Mouse (Mus musculus): ENCODE results near the gene Fam47e. TPM values are rescaled to one million over a fixed set of nuclear protein-coding genes. Genes with fewer than 3 reads are reported as not detected.

Gene Fam47e
- total and polyA plus RNA-seq, 3 experiments: not detected

DNA sequence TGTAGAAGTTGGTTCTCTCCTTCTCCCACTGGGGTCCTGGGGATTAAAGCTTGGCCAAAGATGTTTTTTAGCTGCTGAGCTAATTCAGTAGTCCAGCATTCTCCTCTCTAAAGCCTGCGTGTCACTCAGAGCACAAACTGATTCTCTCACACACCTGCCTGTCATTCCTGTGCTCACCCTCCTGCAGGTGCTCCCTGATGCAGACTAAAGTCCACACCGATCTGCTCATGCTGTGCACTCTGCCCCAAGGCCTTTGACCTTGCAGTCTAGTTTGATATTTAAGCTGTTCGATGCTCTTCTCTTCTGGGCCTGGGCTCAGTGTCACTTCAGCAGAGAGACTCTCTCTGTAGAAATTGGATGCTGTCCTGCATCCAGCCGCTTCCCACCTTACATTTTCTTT is 16.4 kb downstream of the Fam47e start:
- dilution Hi-C loops (cut with MboI; ENCODE audit: extremely low pct_ligation_motif_present, extremely low pct_unique_long_range_greater_than_20kb, low sequenced_read_pairs): no loop called here
- H3K4me3 ChIP-seq (replicated peaks in 1 of 3; ENCODE audit: low read depth in 2 of 3, low read length in 2 of 3, poor library complexity in 1 of 3): no peak overlapping the region
- no peak overlapping the region for H3K4me2 ChIP-seq (ENCODE audit: insufficient read depth, low read depth, poor library complexity, severe bottlenecking)
- H3K9ac ChIP-seq (ENCODE audit: insufficient read depth, low read depth): no peak overlapping the region
- H3K4me1 ChIP-seq (ENCODE audit: control insufficient read depth in 1 of 2, insufficient read depth in 2 of 2): no peaks in the 10 kb centered on the region
- DNase-seq (ENCODE audit: extremely low read depth): no peak
- no peak for TF ChIP-seq MAX (IDR thresholded peaks at IDR 0.05; ENCODE audit: low read length)
- no peaks in the 10 kb centered on the region for H3K79me2 ChIP-seq (replicated peaks; ENCODE audit: control insufficient read depth, extremely low read depth, insufficient read depth, poor library complexity, severe bottlenecking)
- H3K36me3 ChIP-seq (replicated peaks in 1 of 2; ENCODE audit: control insufficient read depth in 1 of 2, insufficient read depth in 1 of 2, low read length in 1 of 2): no peaks in the 10 kb centered on the region
- no peaks in the 10 kb centered on the region for H3K9me3 ChIP-seq (replicated peaks; ENCODE audit: low read length)
- H3K27ac ChIP-seq (ENCODE audit: insufficient read depth, low read depth): no peak overlapping the region
- H3K27me3 ChIP-seq (replicated peaks): no peaks in the 10 kb centered on the region
- in situ Hi-C loops (cut with MboI; ENCODE audit: low pct_ligation_motif_present, low pct_unique_long_range_greater_than_20kb, low sequenced_read_pairs): no loop called here

DNA sequence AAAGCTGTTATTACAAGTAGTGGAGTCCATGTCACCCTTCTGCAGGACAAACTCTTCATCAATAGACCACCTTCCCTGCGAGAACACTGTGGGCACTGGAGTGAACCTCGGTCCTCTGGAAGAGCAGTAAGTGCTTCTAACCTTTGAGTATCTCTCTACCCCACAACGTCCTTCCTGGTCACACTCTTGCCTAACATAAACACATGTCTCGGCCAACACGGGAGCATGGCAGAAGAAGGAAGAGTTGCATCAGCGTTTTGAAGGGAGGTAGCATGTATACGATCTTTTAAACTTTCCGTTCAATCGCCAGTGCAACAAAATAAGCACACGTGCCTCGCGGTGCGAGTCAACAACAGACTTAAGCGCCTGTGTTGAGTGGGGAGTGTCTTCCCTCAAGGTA is 24.7 kb downstream of the Fam47e start:
- Histone ChIP-seq H3K4me1 (ENCODE audit: control insufficient read depth in 1 of 2, insufficient read depth in 2 of 2) (no peaks in the 10 kb centered on the region), H3K27me3 (replicated peaks) (no peaks in the 10 kb centered on the region), H3K4me3 (replicated peaks in 1 of 3; ENCODE audit: low read depth in 2 of 3, low read length in 2 of 3, poor library complexity in 1 of 3) (no peak overlapping the region), H3K9me3 (replicated peaks; ENCODE audit: low read length) (no peaks in the 10 kb centered on the region), H3K36me3 (replicated peaks in 1 of 2; ENCODE audit: control insufficient read depth in 1 of 2, insufficient read depth in 1 of 2, low read length in 1 of 2) (no peaks in the 10 kb centered on the region), H3K79me2 (replicated peaks; ENCODE audit: control insufficient read depth, extremely low read depth, insufficient read depth, poor library complexity, severe bottlenecking) (no peaks in the 10 kb centered on the region), H3K4me2 (ENCODE audit: insufficient read depth, low read depth, poor library complexity, severe bottlenecking) (no peak overlapping the region), H3K9ac (ENCODE audit: insufficient read depth, low read depth) (no peak overlapping the region), H3K27ac (ENCODE audit: insufficient read depth, low read depth) (no peak overlapping the region)
- in situ Hi-C loops (cut with MboI; ENCODE audit: low pct_ligation_motif_present, low pct_unique_long_range_greater_than_20kb, low sequenced_read_pairs): no loop called here
- dilution Hi-C loops (cut with MboI; ENCODE audit: extremely low pct_ligation_motif_present, extremely low pct_unique_long_range_greater_than_20kb, low sequenced_read_pairs): no loop called here
- TF ChIP-seq HCFC1 (IDR thresholded peaks at IDR 0.05; ENCODE audit: low read depth, low read length): no peak
- TF ChIP-seq ELF1 (IDR thresholded peaks at IDR 0.05; ENCODE audit: low read depth, low read length): no peak
- no peak for TF ChIP-seq EP300 (IDR thresholded peaks at IDR 0.05; ENCODE audit: low read length)
- no peak for TF ChIP-seq NELFE (IDR thresholded peaks at IDR 0.05; ENCODE audit: low read depth, low read length)
- TF ChIP-seq UBTF (IDR thresholded peaks at IDR 0.05; ENCODE audit: low read depth, low read length): no peak
- TF ChIP-seq ZNF384 (IDR thresholded peaks at IDR 0.05; ENCODE audit: low read depth, low read length): no peak
- DNase-seq (ENCODE audit: extremely low read depth): no peak

DNA sequence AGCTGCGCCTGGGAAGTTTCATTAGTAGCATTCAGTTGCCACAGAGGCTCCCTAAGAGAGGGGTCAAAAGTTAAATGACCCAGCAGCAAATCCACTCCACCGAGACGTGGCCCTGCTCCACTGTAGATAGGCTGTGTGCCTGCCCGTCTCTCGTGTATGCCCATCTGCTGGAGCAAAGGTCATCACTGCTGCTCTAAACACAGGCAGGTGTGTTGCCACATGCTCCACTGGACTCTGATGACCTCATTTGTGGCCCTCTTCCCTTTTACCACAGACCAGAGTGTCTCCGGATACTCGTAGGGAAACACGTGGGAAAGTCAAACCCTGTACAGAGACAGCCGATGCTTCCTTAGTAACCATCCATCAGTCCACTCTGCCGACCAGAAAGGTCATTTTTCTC is 31.1 kb downstream of the Fam47e start:
- TF ChIP-seq GABPA (IDR thresholded peaks at IDR 0.05; ENCODE audit: insufficient replicate concordance, low read depth, low read length): no peak
- TF ChIP-seq NRF1 (IDR thresholded peaks at IDR 0.05; ENCODE audit: low read depth, low read length): no peak
- TF ChIP-seq MYC (IDR thresholded peaks at IDR 0.05; ENCODE audit: low read depth, low read length): no peak
- no peak for TF ChIP-seq EP300 (IDR thresholded peaks at IDR 0.05; ENCODE audit: low read length)
- TF ChIP-seq BHLHE40 (IDR thresholded peaks at IDR 0.05; ENCODE audit: low read depth, low read length): no peak
- TF ChIP-seq ZMIZ1 (IDR thresholded peaks at IDR 0.05; ENCODE audit: low read depth, low read length): no peak
- no peak for TF ChIP-seq E2F4 (IDR thresholded peaks at IDR 0.05; ENCODE audit: insufficient replicate concordance, low read depth, low read length)
- TF ChIP-seq POLR2A (IDR thresholded peaks at IDR 0.05; ENCODE audit: low read depth, low read length): no peak
- TF ChIP-seq TBP (conservative IDR thresholded peaks at IDR 0.05; ENCODE audit: low read depth, low read length): no peak
- TF ChIP-seq MAZ (IDR thresholded peaks at IDR 0.05; ENCODE audit: low read depth, low read length): no peak
- no peak for TF ChIP-seq TCF12 (IDR thresholded peaks at IDR 0.05; ENCODE audit: low read depth, low read length)
- no peak overlapping the region for H3K4me3 ChIP-seq (replicated peaks in 1 of 3; ENCODE audit: low read depth in 2 of 3, low read length in 2 of 3, poor library complexity in 1 of 3)
- H3K9ac ChIP-seq (ENCODE audit: insufficient read depth, low read depth): no peak overlapping the region
- no peaks in the 10 kb centered on the region for H3K9me3 ChIP-seq (replicated peaks; ENCODE audit: low read length)
- no peaks in the 10 kb centered on the region for H3K36me3 ChIP-seq (replicated peaks in 1 of 2; ENCODE audit: control insufficient read depth in 1 of 2, insufficient read depth in 1 of 2, low read length in 1 of 2)
- no peak overlapping the region for H3K4me2 ChIP-seq (ENCODE audit: insufficient read depth, low read depth, poor library complexity, severe bottlenecking)
- DNase-seq (ENCODE audit: extremely low read depth): no peak
- H3K4me1 ChIP-seq (ENCODE audit: control insufficient read depth in 1 of 2, insufficient read depth in 2 of 2): peaks cover 3 to 5% of the 10 kb centered on the region in 2 experiments; a peak in 3 of 4 replicates
- H3K27me3 ChIP-seq (replicated peaks): no peaks in the 10 kb centered on the region
- in situ Hi-C loops (cut with MboI; ENCODE audit: low pct_ligation_motif_present, low pct_unique_long_range_greater_than_20kb, low sequenced_read_pairs) (no loop called here), dilution Hi-C loops (cut with MboI; ENCODE audit: extremely low pct_ligation_motif_present, extremely low pct_unique_long_range_greater_than_20kb, low sequenced_read_pairs) (no loop called here)
- H3K79me2 ChIP-seq (replicated peaks; ENCODE audit: control insufficient read depth, extremely low read depth, insufficient read depth, poor library complexity, severe bottlenecking): no peaks in the 10 kb centered on the region
- H3K27ac ChIP-seq (ENCODE audit: insufficient read depth, low read depth): no peak overlapping the region
